Mouse (Mus musculus) liver, embryonic 14.5 days (tissue): ENCODE results near the gene Srgap2. TPM values are rescaled to one million over a fixed set of nuclear protein-coding genes. Genes with fewer than 3 reads are reported as not detected.

Source experiments
- ATAC-seq: fragments of 200-750 bp; cut with Nextera tagmentation; 2 replicates; pipeline ENCODE4 v1.8.0; 2017; ENCODE audit warnings: moderate number of reproducible peaks, mild to moderate bottlenecking, moderate library complexity; ENCODE audit not compliant: insufficient read depth
- DNase-seq, 3 experiments: peaks; one replicate each; pipeline ENCODE4 v3.0.0-alpha.2; 2012 to 2013; ENCODE audit warnings: low read depth in 3 of 3, low spot score in 3 of 3
- H3K27ac ChIP-seq: fragments of 300-500 bp; sonication (generic); 2 replicates; pipeline ENCODE4 v1.5.1; 2014; ENCODE audit warnings: moderate library complexity, mild to moderate bottlenecking, control low read depth, inconsistent platforms
- H3K27me3 ChIP-seq: fragments of 300-500 bp; sonication (generic); 2 replicates; pipeline ENCODE4 v1.6.1; 2014; ENCODE audit warnings: mild to moderate bottlenecking, low read length, moderate library complexity; ENCODE audit not compliant: control insufficient read depth, insufficient read depth
- H3K36me3 ChIP-seq: fragments of 300-500 bp; sonication (generic); replicated peaks from 2 replicates; pipeline ENCODE4 v1.6.1; 2014; ENCODE audit warnings: low read depth; ENCODE audit not compliant: control insufficient read depth, insufficient read depth
- H3K4me1 ChIP-seq, 2 experiments: fragments of 200-500 bp in 1 of 2; fragments of 300-500 bp in 1 of 2; sonication (generic) in 1 of 2; replicated peaks; 2 replicates each; pipeline ENCODE4 v1.6.1; 2012 to 2014; ENCODE audit warnings: antibody characterized with exemption in 1 of 2, inconsistent platforms in 1 of 2, low read length in 1 of 2; ENCODE audit not compliant: control insufficient read depth in 2 of 2, insufficient read depth in 2 of 2
- H3K4me2 ChIP-seq: fragments of 300-500 bp; sonication (generic); 2 replicates; pipeline ENCODE4 v1.6.1; 2014; ENCODE audit warnings: low read depth, mild to moderate bottlenecking, control low read depth, moderate library complexity
- H3K4me3 ChIP-seq, 2 experiments: fragments of 200-500 bp in 1 of 2; fragments of 300-500 bp in 1 of 2; sonication (generic) in 1 of 2; 2 replicates each; pipeline ENCODE4 v1.5.1; 2012 to 2014; ENCODE audit warnings: low read depth in 2 of 2, low read length in 2 of 2, mild to moderate bottlenecking in 2 of 2, control low read depth in 1 of 2, inconsistent platforms in 1 of 2, moderate library complexity in 1 of 2; ENCODE audit not compliant: insufficient read depth in 1 of 2
- H3K9ac ChIP-seq: fragments of 300-500 bp; sonication (generic); replicated peaks from 2 replicates; pipeline ENCODE4 v1.6.1; 2014; ENCODE audit warnings: mild to moderate bottlenecking, control low read depth, moderate library complexity
- H3K9me3 ChIP-seq: fragments of 300-500 bp; sonication (generic); 2 replicates; pipeline ENCODE4 v1.6.1; 2016; ENCODE audit warnings: low read length, mixed read lengths; ENCODE audit not compliant: control insufficient read depth
- CTCF ChIP-seq: IDR thresholded peaks from 2 replicates; pipeline ENCODE4 v1.5.1; 2016; ENCODE audit warnings: antibody characterized with exemption, low read depth, control low read depth
- EP300 ChIP-seq: IDR thresholded peaks from 2 replicates; pipeline ENCODE4 v1.6.1; 2016; ENCODE audit warnings: antibody characterized with exemption, low read depth
- WGBS: fragments of 180-500 bp; shearing (Covaris S2); extraction: QIAGEN DNeasy Blood & Tissue Kit; methylation state at CpG from one replicate; pipeline ENCODE4 v1.1.7; 2014; ENCODE audit not compliant: insufficient replicate concordance; 5-methylcytosine and 5-hydroxymethylcytosine counted together
- polyA plus RNA-seq, 2 experiments: library from polyadenylated mRNA; depleted of rRNA in 1 of 2; stranded (reverse) in 1 of 2; unstranded in 1 of 2; fragments of >200 nt; fragmentation: Nextera tagmentation in 1 of 2; extraction: Ambion mirVana in 1 of 2; gene quantifications; 2 replicates each; pipeline versions ENCODE4 v1.2.1 to v1.2.3; 2012 to 2014

Gene Srgap2
- polyA plus RNA-seq, 2 experiments = 3.9 to 4.9 TPM

- Histone ChIP-seq H3K27me3 (no peaks in the 10 kb centered on the region), H3K4me3 (no peak overlapping the region), H3K9me3 (no peaks in the 10 kb centered on the region), H3K9ac (no peak overlapping the region), H3K36me3 (no peaks in the 10 kb centered on the region), H3K4me1 (no peaks in the 10 kb centered on the region), H3K27ac (no peak overlapping the region), H3K4me2 (no peak overlapping the region)
- 70% methylated on average over 2 of the region's 2 CpGs for WGBS
- ATAC-seq = no peak
- DNase-seq = no peak
- TF ChIP-seq EP300 = no peak
- no peak for TF ChIP-seq CTCF
These were observed 34.9 kb upstream of the Srgap2 start for GRCm38 (mm10) chr1:131562081-131562480.

DNA sequence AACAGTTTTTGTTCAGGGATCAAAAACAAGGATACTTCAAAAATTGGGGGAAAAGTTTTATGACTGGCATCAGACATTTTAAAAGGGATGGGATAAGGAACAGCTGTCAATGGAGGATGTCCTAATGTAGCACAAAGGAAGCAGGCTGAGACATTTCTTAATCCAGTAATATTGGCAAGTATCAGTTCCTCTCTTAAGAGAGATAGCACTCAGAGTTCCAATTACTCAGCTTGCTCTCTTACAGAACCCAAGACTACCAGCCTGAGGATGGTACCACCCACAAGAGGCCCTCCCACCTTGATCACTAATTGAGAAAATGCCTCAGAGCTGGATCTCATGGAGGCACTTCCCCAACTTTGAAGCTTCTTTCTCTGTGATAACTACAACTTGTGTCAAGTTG lies 33.3 kb upstream of the Srgap2 start:
- no peak overlapping the region for H3K27ac ChIP-seq
- no peaks in the 10 kb centered on the region for H3K36me3 ChIP-seq
- H3K9ac ChIP-seq = no peak overlapping the region
- no peak for ATAC-seq
- DNase-seq = no peak
- no peaks in the 10 kb centered on the region for H3K9me3 ChIP-seq
- H3K27me3 ChIP-seq = no peaks in the 10 kb centered on the region
- no peak overlapping the region for H3K4me2 ChIP-seq
- H3K4me3 ChIP-seq = no peak overlapping the region
- no peaks in the 10 kb centered on the region for H3K4me1 ChIP-seq
- TF ChIP-seq EP300 = no peak
- no peak for TF ChIP-seq CTCF

- no peak overlapping the region for H3K4me3 ChIP-seq
- peak; percentile 62; the same call in 1 of the 2 replicates for ATAC-seq
These were observed 28.1 kb upstream of the Srgap2 start for GRCm38 (mm10) chr1:131555042-131555812.

GRCm38 (mm10) chr1:131553428-131553827 lies 26.3 kb upstream of the Srgap2 start:
- TF ChIP-seq CTCF = no peak
- TF ChIP-seq EP300 = no peak
- H3K4me1 ChIP-seq = no peaks in the 10 kb centered on the region
- DNase-seq (no peak), ATAC-seq (no peak)
- H3K9ac ChIP-seq = no peak overlapping the region
- H3K27ac ChIP-seq = no peak overlapping the region
- no peaks in the 10 kb centered on the region for H3K27me3 ChIP-seq
- H3K4me2 ChIP-seq = no peak overlapping the region
- H3K36me3 ChIP-seq = no peaks in the 10 kb centered on the region
- H3K9me3 ChIP-seq = no peaks in the 10 kb centered on the region
- H3K4me3 ChIP-seq = no peak overlapping the region

More at GRCm38 (mm10) chr1:131555042-131555812, 28.1 kb upstream of the Srgap2 start:
- Histone ChIP-seq H3K27ac (no peak overlapping the region), H3K36me3 (no peaks in the 10 kb centered on the region), H3K9ac (no peak overlapping the region), H3K4me2 (no peak overlapping the region), H3K27me3 (no peaks in the 10 kb centered on the region), H3K4me1 (no peaks in the 10 kb centered on the region), H3K9me3 (no peaks in the 10 kb centered on the region)
- DNase-seq = peak; percentile 42 to 60 (median 44)
- TF ChIP-seq EP300 = no peak
- peak; percentile 88 for TF ChIP-seq CTCF
- 4% methylated on average over 13 of the region's 13 CpGs for WGBS

GRCm38 (mm10) chr1:131551956-131552355 lies 24.8 kb upstream of the Srgap2 start:
- Histone ChIP-seq H3K36me3 (no peaks in the 10 kb centered on the region), H3K4me2 (no peak overlapping the region), H3K27ac (no peak overlapping the region), H3K4me1 (no peaks in the 10 kb centered on the region), H3K27me3 (no peaks in the 10 kb centered on the region), H3K9me3 (no peaks in the 10 kb centered on the region), H3K4me3 (no peak overlapping the region), H3K9ac (no peak overlapping the region)
- ATAC-seq (no peak), DNase-seq (no peak)
- TF ChIP-seq EP300 (no peak), CTCF (no peak)
- 57% methylated on average over 2 of the region's 2 CpGs for WGBS
